Mouse (Mus musculus) heart, embryonic 13.5 days (tissue): ENCODE data around the gene Mpdu1. TPM values are rescaled to one million over a fixed set of nuclear protein-coding genes. Genes with fewer than 3 reads are reported as not detected.

Experiments
- ATAC-seq: fragments of 200-750 bp; cut with Nextera tagmentation; 2 replicates; pipeline ENCODE4 v1.8.0; 2017; ENCODE audit warnings: moderate TSS enrichment; ENCODE audit not compliant: insufficient number of reproducible peaks, low FRiP score, low TSS enrichment; ENCODE audit errors: extremely low read depth
- H3K27ac ChIP-seq: fragments of 300-500 bp; sonication (generic); replicated peaks from 2 replicates; pipeline ENCODE4 v1.5.1; 2015; ENCODE audit warnings: moderate library complexity, mild to moderate bottlenecking, inconsistent platforms
- H3K27me3 ChIP-seq: fragments of 300-500 bp; sonication (generic); replicated peaks from 2 replicates; pipeline ENCODE4 v1.6.1; 2015; ENCODE audit warnings: mild to moderate bottlenecking, inconsistent platforms
- H3K36me3 ChIP-seq: fragments of 300-500 bp; sonication (generic); 2 replicates; pipeline ENCODE4 v1.6.1; 2015; ENCODE audit warnings: mild to moderate bottlenecking, inconsistent platforms
- H3K4me1 ChIP-seq: fragments of 300-500 bp; sonication (generic); 2 replicates; pipeline ENCODE4 v1.6.1; 2015; ENCODE audit warnings: inconsistent platforms
- H3K4me2 ChIP-seq: fragments of 300-500 bp; sonication (generic); 2 replicates; pipeline ENCODE4 v1.6.1; 2015; ENCODE audit warnings: inconsistent platforms, mild to moderate bottlenecking, moderate library complexity
- H3K4me3 ChIP-seq: fragments of 300-500 bp; sonication (generic); 2 replicates; pipeline ENCODE4 v1.5.1; 2015; ENCODE audit warnings: moderate library complexity, mild to moderate bottlenecking, inconsistent platforms
- H3K9ac ChIP-seq: fragments of 300-500 bp; sonication (generic); 2 replicates; pipeline ENCODE4 v1.6.1; 2015; ENCODE audit warnings: inconsistent platforms, mild to moderate bottlenecking, moderate library complexity
- H3K9me3 ChIP-seq: fragments of 300-500 bp; sonication (generic); 2 replicates; pipeline ENCODE4 v1.6.1; 2016; ENCODE audit warnings: inconsistent platforms
- WGBS: fragments of 180-500 bp; shearing (Covaris S2); methylation state at CpG from one replicate; pipeline ENCODE4 v1.1.7; 2015; ENCODE audit warnings: mixed read lengths; 5-methylcytosine and 5-hydroxymethylcytosine counted together
- polyA plus RNA-seq: library from polyadenylated mRNA; unstranded; fragments of >200 nt; fragmentation: Nextera tagmentation; extraction: Ambion mirVana; gene quantifications from 2 replicates; pipeline ENCODE4 v1.2.1, GENCODE M21; 2015

Mpdu1 gene
- polyA plus RNA-seq, 1 experiment from 2014 or later = 52.0 TPM

- H3K9ac ChIP-seq = peak overlapping the region; percentile 88
- peak overlapping the region; percentile 74 for H3K4me2 ChIP-seq
- no peak for ATAC-seq
- peaks cover 29% of the 10 kb centered on the region for H3K4me1 ChIP-seq
- WGBS = 58% methylated on average over 3 of the region's 3 CpGs
- no peaks in the 10 kb centered on the region for H3K9me3 ChIP-seq
- H3K27me3 ChIP-seq = no peaks in the 10 kb centered on the region
- peaks cover 67% of the 10 kb centered on the region for H3K36me3 ChIP-seq
- peak overlapping the region; percentile 99 for H3K27ac ChIP-seq
- peak overlapping the region; percentile 63 for H3K4me3 ChIP-seq
Observed at GRCm38 (mm10) chr11:69661221-69661881, 1.1 kb downstream of the Mpdu1 start.

GRCm38 (mm10) chr11:69657462-69657881 is 5.0 kb downstream of the Mpdu1 start:
- H3K9me3 ChIP-seq = no peaks in the 10 kb centered on the region
- ATAC-seq = no peak
- peaks cover 39% of the 10 kb centered on the region for H3K4me1 ChIP-seq
- 79% methylated on average over 15 of the region's 15 CpGs for WGBS
- H3K27me3 ChIP-seq = no peaks in the 10 kb centered on the region
- no peak overlapping the region for H3K4me3 ChIP-seq
- peaks cover 65% of the 10 kb centered on the region for H3K36me3 ChIP-seq
- H3K27ac ChIP-seq = no peak overlapping the region
- no peak overlapping the region for H3K4me2 ChIP-seq
- H3K9ac ChIP-seq = no peak overlapping the region

GRCm38 (mm10) chr11:69656617-69657461 is 5.6 kb downstream of the Mpdu1 start:
- H3K4me2 ChIP-seq = no peak overlapping the region
- WGBS = 71% methylated on average over 10 of the region's 10 CpGs
- H3K4me3 ChIP-seq = no peak overlapping the region
- ATAC-seq = no peak
- no peaks in the 10 kb centered on the region for H3K9me3 ChIP-seq
- peaks cover 71% of the 10 kb centered on the region for H3K36me3 ChIP-seq
- no peaks in the 10 kb centered on the region for H3K27me3 ChIP-seq
- peak overlapping the region; percentile 70; the same call in 1 of the 2 replicates for H3K9ac ChIP-seq
- H3K4me1 ChIP-seq = peaks cover 38% of the 10 kb centered on the region
- no peak overlapping the region for H3K27ac ChIP-seq

GRCm38 (mm10) chr11:69656065-69656455 is 6.4 kb downstream of the Mpdu1 start:
- no peak overlapping the region for H3K4me3 ChIP-seq
- WGBS = 70% methylated on average over 5 of the region's 5 CpGs
- peak overlapping the region; percentile 70; the same call in 1 of the 2 replicates for H3K9ac ChIP-seq
- no peaks in the 10 kb centered on the region for H3K27me3 ChIP-seq
- H3K4me2 ChIP-seq = no peak overlapping the region
- no peak overlapping the region for H3K27ac ChIP-seq
- no peak for ATAC-seq
- peaks cover 30% of the 10 kb centered on the region for H3K4me1 ChIP-seq
- H3K9me3 ChIP-seq = no peaks in the 10 kb centered on the region
- H3K36me3 ChIP-seq = peaks cover 79% of the 10 kb centered on the region

- Histone ChIP-seq H3K36me3 (peaks cover 85% of the 10 kb centered on the region), H3K27ac (peak within 1 kb of the TSS; percentile 24; the same call in 1 of the 2 replicates), H3K4me2 (peak within 1 kb of the TSS; percentile 45), H3K9me3 (no peaks in the 10 kb centered on the region), H3K4me3 (0 out of 2 replicates have a peak within 1 kb of the TSS, but pooled peaks have one; percentile 8), H3K9ac (peak within 1 kb of the TSS; percentile 70), H3K4me1 (peaks cover 27% of the 10 kb centered on the region), H3K27me3 (no peaks in the 10 kb centered on the region)
- WGBS = 20% methylated on average over 34 of the region's 34 CpGs
- ATAC-seq = 0 out of 2 replicates have a peak, but pooled peaks have one; percentile 6
Observed at GRCm38 (mm10) chr11:69655264-69656064, 7.0 kb downstream of the Mpdu1 start, which contains the start of gene Sox15. Gene Sox15, plus strand, starts transcription at chr11:69655314.

GRCm38 (mm10) chr11:69654760-69655159 is 7.7 kb downstream of the Mpdu1 start:
- Histone ChIP-seq H3K27me3 (no peaks in the 10 kb centered on the region), H3K4me1 (peaks cover 27% of the 10 kb centered on the region), H3K9me3 (no peaks in the 10 kb centered on the region), H3K9ac (peak overlapping the region; percentile 70), H3K36me3 (peaks cover 89% of the 10 kb centered on the region), H3K27ac (peak overlapping the region; percentile 24; the same call in 1 of the 2 replicates), H3K4me2 (no peak overlapping the region), H3K4me3 (no peak overlapping the region)
- ATAC-seq = no peak
- whole genome bisulfite sequencing = 42% methylated on average over 9 of the region's 9 CpGs

- H3K9ac ChIP-seq = 0 out of 2 replicates have a peak overlapping the region, but pooled peaks have one; percentile 5
- no peaks in the 10 kb centered on the region for H3K27me3 ChIP-seq
Observed at GRCm38 (mm10) chr11:69653399-69653798, 9.0 kb downstream of the Mpdu1 start.

GRCm38 (mm10) chr11:69645860-69646259 is 16.6 kb downstream of the Mpdu1 start:
- H3K9me3 ChIP-seq = no peaks in the 10 kb centered on the region
- no peak overlapping the region for H3K27ac ChIP-seq
- no peaks in the 10 kb centered on the region for H3K27me3 ChIP-seq
- no peaks in the 10 kb centered on the region for H3K4me1 ChIP-seq
- no peak overlapping the region for H3K9ac ChIP-seq
- H3K36me3 ChIP-seq = peaks cover 100% of the 10 kb centered on the region
- H3K4me3 ChIP-seq = no peak overlapping the region
- 82% methylated on average over 5 of the region's 5 CpGs for WGBS
- ATAC-seq = no peak
- H3K4me2 ChIP-seq = no peak overlapping the region

More at GRCm38 (mm10) chr11:69653399-69653798, 9.0 kb downstream of the Mpdu1 start:
- 61% methylated on average over 5 of the region's 5 CpGs for WGBS
- no peaks in the 10 kb centered on the region for H3K9me3 ChIP-seq
- peaks cover 89% of the 10 kb centered on the region for H3K36me3 ChIP-seq
- no peak for ATAC-seq
- no peak overlapping the region for H3K27ac ChIP-seq
- H3K4me2 ChIP-seq = no peak overlapping the region
- no peak overlapping the region for H3K4me3 ChIP-seq
- H3K4me1 ChIP-seq = peaks cover 27% of the 10 kb centered on the region

- no peak for ATAC-seq
- no peaks in the 10 kb centered on the region for H3K27me3 ChIP-seq
- WGBS = 86% methylated on average over 3 of the region's 3 CpGs
- H3K4me3 ChIP-seq = 0 out of 2 replicates have a peak overlapping the region, but pooled peaks have one; percentile 6
- H3K4me1 ChIP-seq = peaks cover 31% of the 10 kb centered on the region
- no peak overlapping the region for H3K9ac ChIP-seq
- H3K27ac ChIP-seq = no peak overlapping the region
- peak overlapping the region; percentile 88 for H3K4me2 ChIP-seq
- no peaks in the 10 kb centered on the region for H3K9me3 ChIP-seq
- peaks cover 38% of the 10 kb centered on the region for H3K36me3 ChIP-seq
Observed at GRCm38 (mm10) chr11:69635471-69635870, 27.0 kb downstream of the Mpdu1 start.

- H3K4me3 ChIP-seq = peak overlapping the region; percentile 99
- peak overlapping the region; percentile 88 for H3K4me2 ChIP-seq
- H3K4me1 ChIP-seq = peaks cover 31% of the 10 kb centered on the region
- H3K36me3 ChIP-seq = peaks cover 20% of the 10 kb centered on the region
- H3K27me3 ChIP-seq = no peaks in the 10 kb centered on the region
- 1% methylated on average over 43 of the region's 50 CpGs for WGBS
- peak overlapping the region; percentile 99 for H3K9ac ChIP-seq
- H3K9me3 ChIP-seq = no peaks in the 10 kb centered on the region
- ATAC-seq = peak; percentile 60
- H3K27ac ChIP-seq = peak overlapping the region; percentile 98
Observed at GRCm38 (mm10) chr11:69633128-69633866, 29.1 kb downstream of the Mpdu1 start.
